Mouse (Mus musculus): Measurements from ENCODE around the gene Cnksr1. TPM values are rescaled to one million over a fixed set of nuclear protein-coding genes. Genes with fewer than 3 reads are reported as not detected.

Gene Cnksr1
- total RNA-seq, 2 experiments from 2014 or later, result 0.32 to 0.58 TPM

DNA sequence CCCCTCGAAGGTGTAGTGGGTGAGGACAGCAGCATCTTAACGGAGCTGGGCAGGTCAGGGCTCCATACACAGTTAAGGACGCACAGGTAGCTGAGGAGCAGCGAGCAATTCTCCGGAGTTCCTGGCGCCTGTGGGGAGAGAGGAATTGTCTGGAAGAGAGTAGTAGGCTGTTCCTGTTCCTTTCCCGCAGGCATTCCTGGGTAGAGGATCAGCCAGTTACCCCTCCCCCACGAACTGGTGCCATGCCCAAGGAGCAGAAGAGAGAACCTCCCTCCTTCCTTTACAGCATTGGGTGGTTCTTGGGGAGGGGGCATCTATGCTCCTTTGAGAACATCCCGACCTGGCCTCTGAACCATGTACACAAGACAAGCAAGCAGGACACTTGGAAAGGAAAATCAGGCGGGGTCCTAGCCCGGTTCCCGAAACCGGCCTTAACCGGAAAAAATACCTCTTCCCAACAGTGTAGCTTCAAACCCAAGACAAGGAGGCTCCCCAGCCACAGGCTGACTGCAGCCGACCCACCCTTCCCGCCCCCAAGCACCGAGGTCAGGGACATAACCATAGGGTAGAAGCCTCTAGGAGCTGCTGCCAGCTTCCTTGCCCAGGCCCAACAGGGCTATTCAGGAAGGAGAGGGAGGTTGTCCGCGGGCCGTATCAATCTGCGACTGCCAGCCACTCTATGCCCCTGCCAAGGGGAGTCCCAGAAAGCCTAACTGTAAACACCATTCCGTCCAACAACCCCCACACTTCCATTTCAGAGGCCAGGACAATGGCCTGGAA lies 14.1 kb upstream of the Cnksr1 start:
- no peak for DNase-seq (ENCODE audit: extremely low spot score in 1 of 2, low spot score in 2 of 2)
- intact Hi-C loops (cut with DNase I), result loop anchor here (10.0 kb wide), 1 partner anchor 232 kb away; no protein-coding TSS in a partner anchor
- Histone ChIP-seq H3K4me3 (peak overlapping the region; percentile 44), H3K27ac (peak overlapping the region; percentile 69)
- no peak for TF ChIP-seq CTCF (IDR thresholded peaks at IDR 0.05)

DNA sequence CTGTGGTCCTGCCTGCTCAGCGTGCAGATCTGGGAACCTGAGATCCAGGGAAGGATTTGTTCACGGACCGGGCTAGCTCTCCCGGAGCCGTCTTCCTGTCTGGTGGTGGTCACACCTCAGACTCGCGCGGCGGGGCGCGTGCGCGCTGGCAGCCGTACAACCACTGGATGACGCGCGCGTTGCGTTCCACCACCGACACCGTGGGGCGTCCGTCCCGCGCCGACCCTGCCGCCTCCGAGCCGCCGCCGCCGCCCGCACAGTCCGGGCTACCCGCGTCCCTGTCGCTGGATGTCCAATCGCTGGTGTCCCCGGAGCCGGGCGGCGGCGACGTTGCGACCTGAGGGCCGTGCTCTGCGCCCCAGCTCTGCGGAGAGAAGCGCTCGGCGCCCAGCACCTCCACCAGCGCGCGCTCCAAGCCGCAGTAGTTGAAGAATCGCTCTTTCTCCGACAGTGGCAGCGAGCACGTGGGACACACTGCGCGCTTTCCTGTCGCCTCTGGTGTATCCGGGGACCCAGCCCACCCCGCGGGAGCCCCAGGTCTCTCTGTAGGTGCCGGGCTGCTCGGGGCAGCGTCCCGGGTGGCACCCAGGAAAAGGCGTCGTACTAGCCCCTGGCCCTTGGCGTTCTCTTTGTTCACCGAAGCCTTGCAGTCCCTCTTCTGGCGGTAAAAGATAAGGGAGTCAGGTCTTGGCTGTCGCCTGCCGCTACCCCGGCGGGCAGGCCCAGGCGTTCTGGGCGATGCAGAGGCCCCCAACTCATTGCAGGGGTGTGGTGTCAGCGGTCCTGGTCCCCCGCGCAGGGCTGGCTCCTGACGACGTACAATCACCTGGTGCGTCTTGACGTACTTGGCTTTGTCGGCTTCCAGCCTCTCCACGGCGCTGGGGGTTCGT lies 13.3 kb upstream of the Cnksr1 start:
- H3K4me3 ChIP-seq, result peak overlapping the region; percentile 44
- peak; percentile 56 to 58 for DNase-seq (ENCODE audit: extremely low spot score in 1 of 2, low spot score in 2 of 2)
- intact Hi-C loops (cut with DNase I), result loop anchor here (10.0 kb wide), 1 partner anchor 233 kb away; no protein-coding TSS in a partner anchor
- no peak for TF ChIP-seq CTCF (IDR thresholded peaks at IDR 0.05)
- peak overlapping the region; percentile 55 for H3K27ac ChIP-seq

DNA sequence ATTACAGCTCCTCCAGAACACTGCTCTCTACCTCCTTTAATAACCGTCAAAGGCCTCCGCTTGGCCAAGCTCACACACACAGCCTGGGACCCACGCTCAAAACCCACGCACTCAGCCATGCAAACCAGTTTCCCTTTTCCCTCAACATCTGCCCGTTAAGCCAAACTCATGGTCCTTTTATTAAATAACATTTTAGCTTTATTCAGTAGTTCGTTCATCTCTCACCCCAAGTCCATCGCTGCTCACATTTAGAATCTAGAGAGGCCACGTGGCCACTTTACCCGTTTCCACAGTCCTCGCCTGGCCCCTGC lies 12.7 kb upstream of the Cnksr1 start:
- peak overlapping the region; percentile 55 for H3K27ac ChIP-seq
- TF ChIP-seq CTCF (IDR thresholded peaks at IDR 0.05), result no peak
- intact Hi-C loops (cut with DNase I), result loop anchor here (10.0 kb wide), 1 partner anchor 234 kb away; no protein-coding TSS in a partner anchor
- H3K4me3 ChIP-seq, result peak overlapping the region; percentile 44
- no peak for DNase-seq (ENCODE audit: extremely low spot score in 1 of 2, low spot score in 2 of 2)

DNA sequence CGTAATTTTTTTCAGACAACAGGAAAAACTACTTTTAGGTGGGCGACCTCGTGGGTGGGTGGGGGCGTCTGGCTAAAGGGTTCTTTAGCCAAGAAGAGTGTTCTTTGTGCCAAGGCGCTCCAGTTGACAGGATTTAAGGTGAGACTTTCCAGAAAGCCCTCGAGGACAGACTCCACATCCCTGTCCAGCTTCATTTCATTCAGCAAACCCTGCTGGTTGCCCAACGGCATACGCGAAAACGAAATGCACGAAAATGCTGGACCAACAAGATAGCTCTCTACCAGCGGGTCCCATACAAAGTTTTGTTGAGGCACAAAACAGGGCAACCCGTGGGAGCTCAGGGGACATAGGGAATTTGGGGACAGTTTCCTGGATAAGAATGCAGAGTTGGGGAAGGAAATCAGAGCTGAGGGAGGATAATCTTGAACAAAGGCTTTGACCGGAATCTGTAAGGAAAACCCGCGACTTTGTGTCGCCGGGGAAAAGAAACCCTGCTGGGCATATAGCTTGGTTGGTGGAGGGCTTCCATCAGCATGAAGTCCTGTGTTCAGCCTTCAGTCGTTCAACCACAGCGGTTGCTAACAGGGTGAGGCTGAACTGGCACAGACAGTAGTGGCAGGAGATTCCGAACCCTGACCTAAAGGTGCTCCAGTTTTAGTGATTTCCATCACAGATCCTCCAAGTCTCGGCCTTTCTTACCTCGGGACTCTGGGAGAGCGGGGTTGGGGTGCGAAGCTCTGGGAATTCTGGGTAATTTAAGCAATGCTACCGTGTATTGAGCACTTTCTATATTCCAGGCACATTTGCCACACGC lies 12.1 kb upstream of the Cnksr1 start:
- intact Hi-C loops (cut with DNase I), result loop anchor here (10.0 kb wide), 1 partner anchor 234 kb away; no protein-coding TSS in a partner anchor
- no peak for TF ChIP-seq CTCF (IDR thresholded peaks at IDR 0.05)
- no peak for DNase-seq (ENCODE audit: extremely low spot score in 1 of 2, low spot score in 2 of 2)
- no peak overlapping the region for H3K27ac ChIP-seq
- H3K4me3 ChIP-seq, result peak overlapping the region; percentile 44

DNA sequence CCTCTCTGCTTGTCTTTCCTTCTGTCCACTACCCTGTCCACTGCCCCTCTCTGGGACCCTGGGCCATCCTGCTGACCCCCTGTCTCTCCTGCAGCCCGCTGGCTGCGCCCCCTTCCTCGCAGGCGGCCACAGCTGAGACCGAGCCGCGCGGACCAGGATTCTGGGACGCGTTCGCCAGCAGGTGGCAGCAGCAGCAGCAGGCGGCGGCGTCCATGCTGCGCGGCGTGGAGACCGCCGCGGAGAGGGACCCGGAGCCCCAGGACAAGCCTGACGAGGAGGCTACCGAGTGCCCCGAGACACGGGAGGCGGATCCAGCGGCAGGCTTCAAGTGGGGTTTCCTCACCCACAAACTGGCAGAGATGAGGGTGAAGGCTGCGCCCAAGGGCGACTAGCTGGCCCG lies 11.5 kb upstream of the Cnksr1 start:
- intact Hi-C loops (cut with DNase I), result loop anchor here (2.0 to 10.0 kb wide), 4 partner anchors 43 to 235 kb away; no protein-coding TSS in a partner anchor
- DNase-seq (ENCODE audit: extremely low spot score in 1 of 2, low spot score in 2 of 2), result peak; percentile 66 to 78
- TF ChIP-seq CTCF (IDR thresholded peaks at IDR 0.05), result peak; percentile 93
- Histone ChIP-seq H3K27ac (no peak overlapping the region), H3K4me3 (peak overlapping the region; percentile 34)

DNA sequence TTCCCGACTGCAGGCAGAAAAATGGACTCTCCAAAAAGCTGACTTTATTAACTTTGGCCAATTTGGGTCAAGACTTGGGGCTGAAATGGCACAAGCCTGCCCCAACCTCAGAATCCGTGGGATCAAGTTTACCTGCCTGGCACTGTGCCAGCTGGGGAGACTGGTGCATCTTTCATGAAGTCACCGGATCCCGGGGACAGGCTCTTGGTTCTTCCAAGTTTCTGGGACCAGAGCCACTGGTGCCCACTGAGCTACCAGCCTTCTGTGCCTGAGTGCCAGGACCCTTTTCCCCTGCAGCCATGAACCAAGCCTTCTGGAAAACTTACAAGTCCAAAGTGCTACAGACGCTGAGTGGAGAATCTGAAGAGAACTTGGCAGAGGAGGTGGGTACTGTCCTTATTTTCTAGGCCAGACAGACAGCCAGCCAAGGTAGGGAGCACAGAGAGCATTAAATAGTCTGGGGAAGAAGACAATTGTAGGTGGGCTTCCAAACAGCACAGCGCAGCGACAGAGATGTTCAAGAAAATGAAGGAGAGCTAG lies 8.6 kb upstream of the Cnksr1 start, which contains the start of gene Gm30191:
TSS of gene Gm30191 (plus strand) at position 217 of the 540 bp plus-strand sequence.
- no peak for DNase-seq (ENCODE audit: extremely low spot score in 1 of 2, low spot score in 2 of 2)
- H3K4me3 ChIP-seq, result peak within 1 kb of the TSS; percentile 77
- no peak for TF ChIP-seq CTCF (IDR thresholded peaks at IDR 0.05)
- H3K27ac ChIP-seq, result no peak within 1 kb of the TSS
- intact Hi-C loops (cut with DNase I), result no loop called here

DNA sequence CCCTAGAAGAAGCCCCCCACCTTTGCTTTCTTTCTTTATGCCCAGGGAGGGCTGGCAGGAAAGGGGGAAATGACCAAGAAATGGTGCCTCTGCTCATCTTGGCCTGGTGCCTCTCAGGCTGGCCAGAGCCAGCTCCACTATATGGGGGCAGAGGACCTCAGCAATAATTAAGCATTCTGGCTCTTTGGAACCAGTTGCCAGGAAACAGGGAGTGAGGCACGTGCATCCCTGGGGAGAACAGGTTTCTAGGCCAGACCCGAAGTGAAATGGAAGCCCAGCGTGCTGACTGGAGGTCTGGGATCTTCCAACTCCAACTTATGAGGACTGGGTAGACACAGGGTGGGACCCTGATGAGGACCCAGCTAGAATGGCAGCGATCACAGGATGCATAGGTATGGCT lies 8.1 kb upstream of the Cnksr1 start:
- TF ChIP-seq CTCF (IDR thresholded peaks at IDR 0.05), result no peak
- intact Hi-C loops (cut with DNase I), result no loop called here
- DNase-seq (ENCODE audit: extremely low spot score in 1 of 2, low spot score in 2 of 2), result no peak
- no peak overlapping the region for H3K27ac ChIP-seq
- H3K4me3 ChIP-seq, result no peak overlapping the region

DNA sequence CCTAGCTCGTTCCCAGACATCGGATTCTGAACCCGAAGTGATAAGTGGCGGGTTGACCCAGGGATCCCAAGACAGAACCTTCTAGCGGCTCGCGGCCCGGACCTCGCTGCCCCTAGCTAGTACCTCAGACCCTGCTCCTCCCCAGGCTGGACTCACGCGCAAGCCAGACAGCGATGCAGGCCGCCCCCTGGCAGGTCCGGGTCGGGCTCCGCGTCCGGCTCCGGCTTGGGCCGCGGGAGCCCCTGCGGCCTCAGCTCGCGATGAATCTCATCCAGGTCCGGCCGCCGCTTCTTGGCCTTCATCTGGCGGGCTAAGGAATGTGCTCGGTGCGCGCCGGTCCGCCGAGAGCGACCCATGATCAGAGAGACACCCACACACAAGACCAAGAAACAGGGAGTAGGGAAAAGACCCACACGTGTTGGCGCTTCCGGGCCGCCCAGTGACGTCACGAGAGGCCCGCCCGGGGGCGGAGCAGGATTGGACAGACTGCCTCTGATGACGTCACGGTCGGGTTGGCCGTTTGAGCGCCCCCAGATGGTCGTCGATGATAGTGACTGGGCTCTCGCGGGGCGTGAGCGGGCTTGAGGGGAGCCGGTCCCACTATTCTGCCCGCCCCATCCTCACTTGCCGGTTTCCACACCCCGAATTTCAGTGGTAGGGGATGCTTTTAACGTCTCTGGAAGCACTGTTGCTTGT lies 7.1 kb upstream of the Cnksr1 start, which contains the start of gene Zfp593:
TSS of gene Zfp593 (minus strand) at position 445 of the 696 bp plus-strand sequence.
- H3K27ac ChIP-seq, result peak within 1 kb of the TSS; percentile 47
- intact Hi-C loops (cut with DNase I), result loop anchor here (2.0 kb wide), 2 partner anchors 42 to 58 kb away; partner anchors contain the start of genes Cep85 and Pdik1l
- peak within 1 kb of the TSS; percentile 77 for H3K4me3 ChIP-seq
- peak; percentile 90 for TF ChIP-seq CTCF (IDR thresholded peaks at IDR 0.05)
- DNase-seq (ENCODE audit: extremely low spot score in 1 of 2, low spot score in 2 of 2), result peak; percentile 95 to 97

DNA sequence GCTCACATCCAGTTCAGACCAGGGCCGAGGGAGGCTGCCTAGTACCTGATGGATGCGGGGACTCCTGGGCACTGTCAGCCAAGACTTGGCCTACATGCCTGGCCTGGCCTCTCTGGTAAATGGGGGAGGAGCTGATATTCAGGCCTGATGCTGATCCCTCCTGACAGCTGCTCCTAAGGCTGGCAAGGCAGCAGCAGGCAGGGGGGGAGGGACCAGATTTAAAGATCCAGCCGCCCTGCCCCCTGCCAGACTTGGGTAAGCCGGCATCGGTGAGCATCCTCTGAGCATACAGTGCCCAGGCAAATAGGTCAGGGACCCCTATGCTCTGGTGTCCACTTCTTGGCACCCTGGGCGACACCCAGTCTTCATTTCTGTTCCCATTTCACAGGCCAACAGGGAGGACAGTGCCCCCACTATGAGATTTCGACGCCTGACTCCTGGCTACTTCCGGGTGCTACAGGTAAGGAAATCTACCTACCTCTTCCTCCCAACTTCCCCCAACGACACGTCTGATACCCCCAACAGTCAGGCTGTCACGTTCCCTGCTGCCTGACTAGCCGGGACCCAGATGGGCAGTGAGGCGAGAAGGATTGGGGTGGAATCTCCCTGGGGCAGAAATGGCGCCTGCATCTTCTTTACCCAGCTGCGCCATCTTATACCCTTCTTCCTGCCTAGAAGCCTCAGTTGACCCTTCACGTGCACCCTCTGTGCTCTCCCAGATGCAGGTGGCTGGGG lies 5.5 kb upstream of the Cnksr1 start, which contains the start of gene E130218I03Rik:
TSS of gene E130218I03Rik (plus strand) at position 147 of the 735 bp plus-strand sequence.
- no peak for TF ChIP-seq CTCF (IDR thresholded peaks at IDR 0.05)
- no peak within 1 kb of the TSS for H3K27ac ChIP-seq
- DNase-seq (ENCODE audit: extremely low spot score in 1 of 2, low spot score in 2 of 2), result no peak
- intact Hi-C loops (cut with DNase I), result loop anchor here (2.0 kb wide), 2 partner anchors 43 to 57 kb away; partner anchors contain the start of genes Cep85 and Pdik1l
- H3K4me3 ChIP-seq, result no peak within 1 kb of the TSS

DNA sequence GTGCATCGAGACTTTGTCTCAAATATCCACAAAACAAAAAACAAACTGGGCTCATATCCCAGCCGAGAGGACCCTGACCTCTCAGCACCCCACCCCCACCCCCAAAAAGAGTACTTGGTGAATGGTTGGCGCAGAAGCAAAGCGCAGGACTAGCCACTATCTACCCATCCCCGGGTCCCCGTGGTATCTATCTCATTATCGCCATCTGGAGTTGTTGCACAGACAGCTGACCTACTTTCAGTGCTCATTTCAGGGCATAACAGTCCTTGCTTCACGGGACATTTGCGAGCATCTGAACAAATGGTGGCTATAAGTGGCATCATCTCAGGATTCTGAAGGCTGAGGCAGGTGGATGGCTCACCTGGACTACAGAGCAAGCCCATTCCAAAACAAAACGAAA lies 487 bp upstream of the Cnksr1 start:
- intact Hi-C loops (cut with DNase I), result no loop called here
- no peak for TF ChIP-seq CTCF (IDR thresholded peaks at IDR 0.05)
- Histone ChIP-seq H3K4me3 (no peak overlapping the region), H3K27ac (no peak overlapping the region)
- no peak for DNase-seq (ENCODE audit: extremely low spot score in 1 of 2, low spot score in 2 of 2)
